Mouse (Mus musculus) MEL (cell line): ENCODE measurements around the gene Tuba3b. TPM values are rescaled to one million over a fixed set of nuclear protein-coding genes. Genes with fewer than 3 reads are reported as not detected.

ENCODE experiments used
- DNase-seq: peaks from one replicate; pipeline ENCODE4 v3.0.0; 2011; ENCODE audit warnings: low read depth, low spot score
- H3K27ac ChIP-seq: 2 replicates; pipeline ENCODE4 v1.5.1; 2012; ENCODE audit warnings: low read depth, mild to moderate bottlenecking, control low read depth, low read length, moderate library complexity; ENCODE audit not compliant: control insufficient read depth
- H3K27me3 ChIP-seq, 2 experiments: fragments of 150-350 bp in 1 of 2; sonication (generic) in 1 of 2; 2 replicates each; pipeline ENCODE4 v1.6.1; 2012; ENCODE audit warnings: low read length in 2 of 2, mild to moderate bottlenecking in 2 of 2, improper control_type of control experiment in 1 of 2, moderate library complexity in 1 of 2; ENCODE audit not compliant: insufficient read depth in 2 of 2, control insufficient read depth in 1 of 2
- H3K36me3 ChIP-seq, 2 experiments: 2 replicates each; pipeline ENCODE4 v1.6.1; 2012 to 2014; ENCODE audit warnings: low read length in 2 of 2, improper control_type of control experiment in 1 of 2, inconsistent platforms in 1 of 2, mild to moderate bottlenecking in 1 of 2; ENCODE audit not compliant: insufficient read depth in 2 of 2, control insufficient read depth in 1 of 2
- H3K4me1 ChIP-seq, 2 experiments: fragments of 150-350 bp in 1 of 2; sonication (generic) in 1 of 2; 2 replicates each; pipeline ENCODE4 v1.6.1; 2012; ENCODE audit warnings: low read length in 2 of 2, improper control_type of control experiment in 1 of 2, mild to moderate bottlenecking in 1 of 2; ENCODE audit not compliant: insufficient read depth in 2 of 2, control insufficient read depth in 1 of 2
- H3K4me3 ChIP-seq, 2 experiments: fragments of 150-350 bp in 1 of 2; sonication (generic) in 1 of 2; 2 replicates each; pipeline ENCODE4 v1.5.1; 2012; ENCODE audit warnings: low read depth in 2 of 2, low read length in 2 of 2, mild to moderate bottlenecking in 2 of 2, moderate library complexity in 2 of 2, control low read depth in 1 of 2, improper control_type of control experiment in 1 of 2; ENCODE audit not compliant: control insufficient read depth in 1 of 2, insufficient read depth in 1 of 2
- H3K79me2 ChIP-seq: 2 replicates; pipeline ENCODE4 v1.6.1; 2012; ENCODE audit warnings: mild to moderate bottlenecking, low read length, moderate library complexity; ENCODE audit not compliant: control insufficient read depth, poor library complexity, insufficient read depth
- H3K9ac ChIP-seq: 2 replicates; pipeline ENCODE4 v1.6.1; 2012; ENCODE audit warnings: low read depth, mild to moderate bottlenecking, control low read depth, low read length, moderate library complexity; ENCODE audit not compliant: control insufficient read depth, poor library complexity, severe bottlenecking
- H3K9me3 ChIP-seq: fragments of 150-350 bp; sonication (generic); replicated peaks from 2 replicates; pipeline ENCODE4 v1.6.1; 2012; ENCODE audit warnings: mild to moderate bottlenecking, low read length, improper control_type of control experiment, moderate library complexity; ENCODE audit not compliant: insufficient read depth
- BHLHE40 ChIP-seq: IDR thresholded peaks from 2 replicates; pipeline ENCODE4 v1.6.1; 2012; ENCODE audit warnings: low read depth, mild to moderate bottlenecking, inconsistent platforms, low read length, improper control_type of control experiment, borderline replicate concordance
- CHD2 ChIP-seq: IDR thresholded peaks from 2 replicates; pipeline ENCODE4 v1.6.1; 2011; ENCODE audit warnings: low read length, improper control_type of control experiment
- CTCF ChIP-seq, 3 experiments: IDR thresholded peaks in 2 of 3; conservative IDR thresholded peaks in 1 of 3; 2 replicates each; pipeline ENCODE4 v1.5.1; 2011 to 2012; ENCODE audit warnings: low read length in 3 of 3, low read depth in 2 of 3, mild to moderate bottlenecking in 2 of 3, improper control_type of control experiment in 1 of 3, inconsistent platforms in 1 of 3, mixed read lengths in 1 of 3, moderate library complexity in 1 of 3; ENCODE audit not compliant: control insufficient read depth in 1 of 3, insufficient read depth in 1 of 3, poor library complexity in 1 of 3, severe bottlenecking in 1 of 3
- E2F4 ChIP-seq: IDR thresholded peaks from 2 replicates; pipeline ENCODE4 v1.6.1; 2011; ENCODE audit warnings: low read depth, low read length, improper control_type of control experiment, borderline replicate concordance
- ETS1 ChIP-seq: IDR thresholded peaks from 2 replicates; pipeline ENCODE4 v1.6.1; 2012; ENCODE audit warnings: low read depth, mild to moderate bottlenecking, inconsistent platforms, low read length, improper control_type of control experiment, moderate library complexity
- GABPA ChIP-seq: IDR thresholded peaks from 2 replicates; pipeline ENCODE4 v1.6.1; 2012; ENCODE audit warnings: low read depth, mild to moderate bottlenecking, inconsistent platforms, low read length, improper control_type of control experiment, moderate library complexity
- GATA1 ChIP-seq: IDR thresholded peaks from 2 replicates; pipeline ENCODE4 v1.6.1; 2011; ENCODE audit warnings: low read depth, low read length, improper control_type of control experiment
- JUND ChIP-seq: IDR thresholded peaks from 2 replicates; pipeline ENCODE4 v1.6.1; 2011; ENCODE audit warnings: low read depth, mild to moderate bottlenecking, improper control_type of control experiment, low read length
- KAT2A ChIP-seq: conservative IDR thresholded peaks from 2 replicates; pipeline ENCODE4 v1.6.1; 2012; ENCODE audit warnings: low read depth, low read length, improper control_type of control experiment, inconsistent platforms
- MAFK ChIP-seq: IDR thresholded peaks from 2 replicates; pipeline ENCODE4 v1.6.1; 2011; ENCODE audit warnings: low read depth, mild to moderate bottlenecking, low read length, improper control_type of control experiment, borderline replicate concordance
- MAX ChIP-seq: IDR thresholded peaks from 2 replicates; pipeline ENCODE4 v1.6.1; 2011; ENCODE audit warnings: low read length, improper control_type of control experiment
- MAZ ChIP-seq: IDR thresholded peaks from 2 replicates; pipeline ENCODE4 v1.6.1; 2012; ENCODE audit warnings: low read depth, mild to moderate bottlenecking, inconsistent platforms, low read length, improper control_type of control experiment
- MEF2A ChIP-seq: IDR thresholded peaks from 2 replicates; pipeline ENCODE4 v1.6.1; 2014; ENCODE audit warnings: low read depth, mild to moderate bottlenecking, inconsistent platforms, low read length, improper control_type of control experiment; ENCODE audit not compliant: poor library complexity, insufficient replicate concordance, severe bottlenecking; ENCODE audit errors: extremely low read depth
- MYC ChIP-seq: IDR thresholded peaks from 2 replicates; pipeline ENCODE4 v1.6.1; 2011; ENCODE audit warnings: low read depth, mild to moderate bottlenecking, low read length, improper control_type of control experiment, moderate library complexity
- NELFE ChIP-seq: IDR thresholded peaks from 2 replicates; pipeline ENCODE4 v1.6.1; 2011; ENCODE audit warnings: low read depth, low read length, improper control_type of control experiment
- POLR2A ChIP-seq, 2 experiments: IDR thresholded peaks; 2 replicates each; pipeline ENCODE4 v1.6.1; 2011 to 2012; ENCODE audit warnings: low read length in 2 of 2, mild to moderate bottlenecking in 2 of 2, control low read depth in 1 of 2, improper control_type of control experiment in 1 of 2, low read depth in 1 of 2, moderate library complexity in 1 of 2; ENCODE audit not compliant: control insufficient read depth in 1 of 2, insufficient read depth in 1 of 2, poor library complexity in 1 of 2
- POLR2AphosphoS2 ChIP-seq: IDR thresholded peaks from 2 replicates; pipeline ENCODE4 v1.6.1; 2011; ENCODE audit warnings: low read length, improper control_type of control experiment
- POLR2AphosphoS5 ChIP-seq: IDR thresholded peaks from 2 replicates; pipeline ENCODE4 v1.6.1; 2012; ENCODE audit warnings: low read depth, borderline replicate concordance, mild to moderate bottlenecking, inconsistent platforms, low read length, moderate library complexity, mixed read lengths
- RAD21 ChIP-seq: IDR thresholded peaks from 2 replicates; pipeline ENCODE4 v1.6.1; 2011; ENCODE audit warnings: mild to moderate bottlenecking, low read depth, low read length, improper control_type of control experiment
- SMC3 ChIP-seq: IDR thresholded peaks from 2 replicates; pipeline ENCODE4 v1.6.1; 2011; ENCODE audit warnings: low read depth, low read length, improper control_type of control experiment
- TAL1 ChIP-seq: IDR thresholded peaks from 2 replicates; pipeline ENCODE4 v1.6.1; 2012; ENCODE audit warnings: mild to moderate bottlenecking, inconsistent platforms, low read length, moderate library complexity, mixed read lengths
- UBTF ChIP-seq: IDR thresholded peaks from 2 replicates; pipeline ENCODE4 v1.6.1; 2012; ENCODE audit warnings: low read depth, mild to moderate bottlenecking, inconsistent platforms, low read length, improper control_type of control experiment, moderate library complexity, borderline replicate concordance; ENCODE audit not compliant: insufficient read depth
- USF1 ChIP-seq: IDR thresholded peaks from 2 replicates; pipeline ENCODE4 v1.6.1; 2014; ENCODE audit warnings: low read depth, mild to moderate bottlenecking, inconsistent platforms, low read length, improper control_type of control experiment, moderate library complexity
- USF2 ChIP-seq, 2 experiments: IDR thresholded peaks; 2 replicates each; pipeline ENCODE4 v1.6.1; 2011 to 2012; ENCODE audit warnings: improper control_type of control experiment in 2 of 2, low read length in 2 of 2, borderline replicate concordance in 1 of 2, inconsistent platforms in 1 of 2, low read depth in 1 of 2, mild to moderate bottlenecking in 1 of 2; ENCODE audit not compliant: insufficient read depth in 1 of 2
- ZKSCAN1 ChIP-seq: IDR thresholded peaks from 2 replicates; pipeline ENCODE4 v1.6.1; 2012; ENCODE audit warnings: low read depth, mild to moderate bottlenecking, inconsistent platforms, low read length, improper control_type of control experiment, moderate library complexity
- ZMIZ1 ChIP-seq: IDR thresholded peaks from 2 replicates; pipeline ENCODE4 v1.6.1; 2012; ENCODE audit warnings: low read depth, mild to moderate bottlenecking, inconsistent platforms, low read length, improper control_type of control experiment, moderate library complexity
- polyA plus RNA-seq, 2 experiments: library from polyadenylated mRNA; stranded (reverse) in 1 of 2; unstranded in 1 of 2; fragments of >175 nt in 1 of 2; fragments of >200 nt in 1 of 2; gene quantifications; 2 replicates each; pipeline versions ENCODE4 v1.2.1 to v1.2.4; 2012; ENCODE audit warnings: low replicate concordance in 2 of 2, low read depth in 1 of 2; ENCODE audit not compliant: insufficient read length in 2 of 2, insufficient read depth in 1 of 2, missing spikeins in 1 of 2
- total RNA-seq: library from RNA; depleted of rRNA; stranded (reverse); fragments of 300-350 nt; gene quantifications from 2 replicates; pipeline ENCODE4 v1.2.3, GENCODE M21; 2012

Gene Tuba3b
- total and polyA plus RNA-seq, 3 experiments: 0.06 to 0.23 TPM; not detected in 1

DNA sequence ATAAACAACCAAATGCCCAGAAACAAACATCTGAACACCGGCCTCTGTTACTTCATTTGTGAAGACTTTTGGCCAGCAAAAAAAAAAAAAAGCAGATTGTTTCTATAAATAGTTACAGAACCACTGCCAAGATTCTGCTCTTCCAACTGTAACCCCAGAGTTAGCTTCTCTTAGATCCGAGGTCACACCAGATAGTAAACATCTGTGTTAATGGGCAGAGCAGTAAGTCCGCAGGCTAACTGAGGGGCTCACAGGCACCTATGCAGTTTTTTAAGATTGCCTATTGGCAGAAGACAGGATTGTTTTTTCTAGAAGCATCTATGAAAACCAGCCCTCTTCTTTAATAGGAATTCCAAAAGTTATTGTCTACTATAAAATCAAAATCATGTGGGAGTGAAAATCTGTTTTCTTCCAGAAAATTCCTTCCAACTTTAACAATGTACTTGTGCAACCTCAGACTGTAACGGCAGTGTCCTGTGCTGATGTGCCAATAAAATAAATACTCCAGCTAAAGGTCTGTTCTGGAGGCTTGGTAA is 25.5 kb downstream of the Tuba3b start:
- DNase-seq: no peak
- TF ChIP-seq MYC (no peak), ZKSCAN1 (no peak), USF1 (no peak), E2F4 (no peak), POLR2AphosphoS2 (no peak), CTCF (IDR thresholded peaks at IDR 0.05 in 2 of 3, conservative IDR thresholded peaks at IDR 0.05 in 1 of 3; ENCODE audit: control insufficient read depth in 1 of 3, insufficient read depth in 1 of 3, low read depth in 2 of 3, low read length in 3 of 3, poor library complexity in 1 of 3, severe bottlenecking in 1 of 3) (no peak), NELFE (no peak), CHD2 (no peak), KAT2A (no peak)
- Histone ChIP-seq H3K9me3 (no peaks in the 10 kb centered on the region), H3K9ac (no peak overlapping the region), H3K79me2 (no peaks in the 10 kb centered on the region), H3K27ac (no peak overlapping the region), H3K36me3 (no peaks in the 10 kb centered on the region), H3K4me1 (no peaks in the 10 kb centered on the region), H3K27me3 (no peaks in the 10 kb centered on the region), H3K4me3 (no peak overlapping the region)

DNA sequence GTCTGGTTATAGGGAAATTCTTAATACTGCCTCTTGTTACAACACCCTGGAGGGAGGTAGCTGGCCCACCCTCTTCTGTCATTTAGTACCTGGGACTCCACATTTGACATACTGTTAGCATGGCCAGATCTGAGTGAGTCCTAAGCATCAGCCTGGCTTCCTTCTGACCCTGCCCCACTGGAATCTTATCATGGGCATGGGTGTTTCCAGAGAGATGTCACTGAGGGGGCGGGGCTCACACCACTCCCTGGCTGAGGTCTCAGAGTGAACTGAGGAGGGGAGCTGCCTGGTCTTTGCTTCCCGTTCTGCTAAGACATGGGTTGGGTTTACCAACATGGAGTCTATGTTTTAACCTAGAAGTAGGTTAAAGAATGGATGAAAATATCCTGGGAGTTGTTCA is 36.4 kb downstream of the Tuba3b start:
- no peak overlapping the region for H3K27ac ChIP-seq
- TF ChIP-seq POLR2A (IDR thresholded peaks at IDR 0.05; ENCODE audit: control insufficient read depth in 1 of 2, insufficient read depth in 1 of 2, low read depth in 1 of 2, low read length in 2 of 2, poor library complexity in 1 of 2) (no peak), MAFK (no peak), CHD2 (no peak), TAL1 (no peak), USF2 (IDR thresholded peaks at IDR 0.05; ENCODE audit: borderline replicate concordance in 1 of 2, insufficient read depth in 1 of 2, low read depth in 1 of 2, low read length in 2 of 2) (no peak), ETS1 (no peak), MAZ (no peak), JUND (no peak)
- no peak for DNase-seq
- H3K27me3 ChIP-seq: no peaks in the 10 kb centered on the region
- H3K79me2 ChIP-seq: no peaks in the 10 kb centered on the region
- no peaks in the 10 kb centered on the region for H3K4me1 ChIP-seq
- H3K9ac ChIP-seq: no peak overlapping the region
- H3K9me3 ChIP-seq: no peaks in the 10 kb centered on the region
- no peaks in the 10 kb centered on the region for H3K36me3 ChIP-seq
- H3K4me3 ChIP-seq: no peak overlapping the region

DNA sequence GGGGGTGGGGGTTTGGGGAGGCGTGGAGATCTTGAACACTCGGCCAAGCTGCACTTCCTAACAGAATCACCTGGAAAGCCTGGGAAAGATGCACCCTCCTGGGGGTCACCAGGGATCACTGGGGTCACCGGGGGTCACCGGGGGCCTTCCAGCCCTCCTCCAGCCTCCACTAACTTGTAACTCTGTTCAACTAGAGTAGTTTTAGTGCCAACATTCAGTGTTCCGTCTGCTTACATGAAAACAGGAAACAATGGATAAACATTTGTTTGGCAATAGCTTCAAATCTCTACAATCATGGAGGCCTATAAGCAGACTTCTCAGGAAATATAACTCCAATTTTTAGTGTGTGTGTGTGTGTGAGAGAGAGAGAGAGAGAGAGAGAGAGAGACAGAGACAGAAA is 37.4 kb downstream of the Tuba3b start:
- no peaks in the 10 kb centered on the region for H3K79me2 ChIP-seq
- H3K27ac ChIP-seq: no peak overlapping the region
- H3K4me1 ChIP-seq: no peaks in the 10 kb centered on the region
- TF ChIP-seq GABPA (no peak), GATA1 (no peak), SMC3 (no peak), ZMIZ1 (no peak), MAX (no peak), RAD21 (no peak), MEF2A (no peak), POLR2A (IDR thresholded peaks at IDR 0.05; ENCODE audit: control insufficient read depth in 1 of 2, insufficient read depth in 1 of 2, low read depth in 1 of 2, low read length in 2 of 2, poor library complexity in 1 of 2) (no peak), BHLHE40 (no peak), MYC (no peak), UBTF (no peak), KAT2A (no peak), E2F4 (no peak), POLR2AphosphoS5 (no peak)
- H3K4me3 ChIP-seq: no peak overlapping the region
- H3K9ac ChIP-seq: no peak overlapping the region
- no peaks in the 10 kb centered on the region for H3K36me3 ChIP-seq
- no peak for DNase-seq
- no peaks in the 10 kb centered on the region for H3K27me3 ChIP-seq
- no peaks in the 10 kb centered on the region for H3K9me3 ChIP-seq
